Mouse (Mus musculus) layer of hippocampus, adult 9-10 months (tissue): ENCODE results near the gene Tpx2.

ENCODE experiments used
- DNase-seq: peaks from one replicate; pipeline ENCODE4 v3.0.0; 2022; ENCODE audit warnings: low spot score

Gene Tpx2

DNA sequence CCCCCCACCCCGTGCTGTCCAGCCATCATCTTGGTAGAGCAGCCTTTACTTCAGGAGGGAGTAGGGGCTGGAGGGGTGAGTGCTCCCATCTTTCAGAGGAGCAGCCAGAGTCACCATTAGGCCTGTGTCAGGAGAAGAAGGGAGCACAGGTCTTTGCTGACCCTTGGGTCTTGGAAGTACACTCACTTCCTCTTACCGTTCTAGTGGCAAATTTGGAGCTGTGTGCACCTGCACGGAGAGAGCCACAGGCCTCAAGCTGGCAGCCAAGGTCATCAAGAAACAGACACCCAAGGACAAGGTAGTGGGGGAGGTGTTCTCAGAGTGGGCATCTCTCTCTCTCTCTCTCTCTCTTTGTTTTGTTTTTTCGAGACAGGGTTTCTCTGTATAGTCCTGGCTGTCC lies 67.7 kb downstream of the Tpx2 start:
- no peak for DNase-seq

DNA sequence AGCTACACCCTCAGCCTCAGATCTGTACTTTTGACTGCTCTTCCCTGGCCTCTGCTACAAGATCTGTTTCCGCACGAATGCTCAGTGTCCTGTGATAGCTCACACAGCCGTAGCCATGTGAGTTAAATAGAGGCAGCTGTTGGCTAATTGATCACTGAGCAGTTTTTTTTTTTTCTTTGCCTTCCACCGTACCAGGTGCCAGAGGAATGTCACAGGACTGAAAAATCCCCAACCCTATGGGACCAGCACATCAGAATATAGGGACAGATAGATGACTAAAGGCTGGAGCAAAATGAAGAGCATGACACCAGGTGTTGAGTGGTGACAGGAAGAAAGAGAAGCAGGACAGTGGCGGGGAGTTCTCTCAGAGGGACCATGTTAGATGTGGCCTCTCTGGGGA lies 68.3 kb downstream of the Tpx2 start:
- no peak for DNase-seq

DNA sequence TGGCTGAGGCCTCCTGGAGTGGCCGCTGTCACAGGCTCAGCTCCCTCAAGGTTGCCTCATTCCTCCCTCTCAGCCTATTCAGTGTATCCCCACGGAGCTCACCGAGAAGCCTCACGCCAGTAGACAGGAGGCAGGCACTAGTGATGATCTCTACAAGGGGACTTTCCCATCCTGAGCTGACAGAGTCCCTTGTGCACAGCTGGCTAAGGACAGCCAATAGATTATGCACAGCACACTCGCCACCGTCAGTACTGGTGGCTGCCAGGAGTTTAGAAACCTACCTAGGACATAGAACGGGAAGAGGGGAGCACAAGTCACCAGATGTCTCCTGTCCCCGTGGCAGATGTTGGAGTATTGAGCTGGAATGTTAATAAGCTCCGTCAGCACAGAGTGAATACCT lies 69.9 kb downstream of the Tpx2 start:
- no peak for DNase-seq

DNA sequence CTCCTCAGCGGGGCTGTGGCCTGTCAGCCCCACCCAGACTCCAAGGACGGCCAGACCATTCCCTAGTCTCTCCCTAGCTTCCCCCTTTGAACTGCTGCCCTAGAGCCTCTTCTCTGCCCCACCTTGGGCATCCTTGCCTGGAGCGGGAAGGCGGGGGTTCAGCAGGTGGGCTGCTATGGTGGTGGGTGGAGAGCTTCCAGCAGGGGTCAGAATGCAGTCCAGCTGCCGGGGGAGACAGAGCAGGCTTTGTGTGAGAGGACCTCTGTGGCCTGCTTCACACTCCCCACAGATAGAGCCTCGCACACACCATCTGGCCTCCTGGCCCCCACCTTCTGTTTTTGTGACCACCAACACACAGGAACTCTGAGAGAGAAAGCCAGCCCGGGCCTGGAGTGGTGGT lies 74.6 kb downstream of the Tpx2 start:
- no peak for DNase-seq

DNA sequence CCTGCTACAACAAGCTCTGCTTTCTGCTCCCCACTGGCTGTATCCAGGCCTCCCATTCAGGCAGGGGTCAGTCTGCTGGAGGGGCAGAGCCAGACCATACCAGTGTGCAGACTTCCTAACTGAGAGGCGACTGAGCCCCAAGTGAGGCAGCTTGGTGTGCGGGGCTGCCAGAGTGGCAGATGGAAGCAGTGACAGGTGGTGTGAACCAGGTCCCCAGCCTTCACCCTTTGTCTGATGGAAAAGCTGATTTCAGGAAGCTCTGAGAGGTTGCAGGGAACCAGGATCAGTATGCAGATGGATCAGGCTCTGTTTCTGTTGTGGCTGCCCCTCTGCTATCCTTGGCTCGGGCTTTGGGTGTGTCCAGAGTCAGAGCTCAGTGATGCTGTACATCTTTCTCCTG lies 75.9 kb downstream of the Tpx2 start:
- DNase-seq, result no peak

DNA sequence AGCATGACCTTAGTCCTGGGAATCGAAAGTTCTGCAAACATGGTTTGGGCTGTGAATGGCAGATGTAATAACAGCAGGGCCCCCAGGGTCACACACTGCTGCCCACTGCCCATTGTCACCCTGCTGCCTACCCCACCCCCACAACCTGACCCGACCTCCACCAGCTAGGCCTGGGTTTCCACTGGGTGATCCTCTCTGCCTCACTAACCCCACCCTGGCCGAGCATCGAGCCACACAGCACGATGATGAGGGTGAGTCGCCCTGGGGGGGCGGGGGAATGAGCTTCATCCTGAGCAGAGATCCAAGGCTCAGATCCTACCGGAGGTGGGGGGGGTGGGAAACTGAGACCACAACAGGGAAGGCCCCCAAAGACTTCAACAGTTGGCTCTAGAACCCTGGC lies 76.4 kb downstream of the Tpx2 start:
- no peak for DNase-seq

DNA sequence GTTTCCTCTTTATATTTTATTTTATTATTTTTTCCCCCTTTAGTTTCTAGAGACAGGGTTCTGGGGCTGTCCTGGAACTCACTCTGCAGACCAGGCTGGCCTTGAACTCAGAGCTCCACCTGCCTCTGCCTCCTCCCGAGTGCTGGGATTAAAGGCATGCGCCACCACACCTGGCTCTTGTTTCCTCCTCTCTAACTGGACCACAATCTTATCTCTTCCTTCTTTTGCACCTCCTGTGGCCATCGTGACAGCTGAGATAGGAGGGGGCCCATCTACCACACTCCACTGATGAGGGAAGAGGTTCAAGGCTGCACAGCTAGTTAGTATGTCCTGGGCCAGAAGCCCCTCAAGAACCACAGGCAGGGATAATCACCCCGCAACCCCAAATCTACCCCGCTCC lies 76.8 kb downstream of the Tpx2 start:
- no peak for DNase-seq

DNA sequence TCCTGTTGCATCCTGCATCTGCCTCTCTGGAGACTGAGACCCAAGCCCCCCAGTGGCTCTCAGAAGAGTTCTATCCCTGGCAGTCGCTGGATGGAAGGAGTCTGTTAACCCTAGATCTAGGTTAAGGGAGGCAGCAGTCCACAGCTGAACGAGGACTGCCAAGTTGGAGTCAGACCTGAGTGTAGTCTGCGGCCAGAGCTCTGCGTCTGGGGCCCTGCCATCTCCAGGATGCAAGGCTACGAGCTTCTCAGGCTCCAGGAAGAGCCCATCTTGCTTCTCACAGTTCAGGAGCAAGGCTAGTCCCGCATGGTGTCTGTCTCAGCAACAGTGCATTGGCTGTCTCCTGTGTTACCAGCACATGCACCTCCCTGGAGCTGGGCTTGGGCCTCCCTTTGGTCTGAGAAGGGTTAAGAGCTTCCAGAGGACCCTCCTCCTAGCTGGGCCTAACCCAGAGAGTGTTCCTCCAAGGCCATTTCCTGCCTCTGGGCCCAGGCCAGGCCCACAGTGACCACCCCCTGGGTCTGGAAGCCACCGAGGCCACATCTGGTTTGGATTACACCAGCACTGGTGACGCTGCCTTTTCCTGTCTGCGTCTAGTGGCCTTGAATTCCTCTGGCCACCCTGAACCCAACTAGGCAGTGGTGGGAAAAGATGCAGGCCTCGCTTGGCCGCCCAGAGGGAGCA lies 77.6 kb downstream of the Tpx2 start:
- DNase-seq, result no peak

DNA sequence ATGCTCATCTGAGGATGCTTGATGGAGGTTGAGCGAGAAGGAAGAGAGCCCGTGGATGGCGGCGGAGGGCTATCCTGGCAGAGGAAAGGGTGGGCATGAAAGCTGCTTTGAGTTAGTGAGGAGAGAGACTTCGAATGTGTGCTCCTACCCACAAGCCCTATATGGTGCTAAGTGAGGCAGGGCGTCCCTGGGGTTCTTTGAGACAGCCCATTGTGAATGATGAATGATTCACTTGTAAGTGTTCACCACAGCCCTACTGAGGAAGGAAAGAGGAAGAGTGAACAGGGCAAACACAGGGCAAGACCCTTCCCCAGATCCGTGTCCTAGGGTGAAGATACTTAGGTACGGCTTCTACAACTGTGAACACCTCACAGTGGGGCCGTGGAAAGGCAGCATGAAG lies 79.1 kb downstream of the Tpx2 start:
- DNase-seq, result no peak

DNA sequence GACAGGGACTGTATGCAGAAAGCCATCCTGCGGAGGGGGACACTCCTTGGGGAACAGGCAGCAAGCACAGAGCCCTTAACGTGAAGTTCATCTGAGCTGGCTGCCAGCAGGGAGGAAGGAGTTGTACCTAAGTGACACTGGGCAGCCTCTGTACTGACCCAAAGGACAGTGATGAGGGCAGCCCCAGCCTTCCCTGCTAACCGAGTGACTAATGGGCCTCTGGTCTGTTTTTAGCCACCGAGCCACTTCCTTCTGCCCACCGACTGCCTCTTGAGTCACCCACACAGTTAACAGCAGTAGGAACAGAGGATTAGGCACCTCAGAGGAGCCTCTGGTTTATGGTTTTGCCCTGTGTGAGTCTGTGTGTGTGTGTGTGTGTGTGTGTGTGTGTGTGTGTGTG lies 79.6 kb downstream of the Tpx2 start:
- no peak for DNase-seq

DNA sequence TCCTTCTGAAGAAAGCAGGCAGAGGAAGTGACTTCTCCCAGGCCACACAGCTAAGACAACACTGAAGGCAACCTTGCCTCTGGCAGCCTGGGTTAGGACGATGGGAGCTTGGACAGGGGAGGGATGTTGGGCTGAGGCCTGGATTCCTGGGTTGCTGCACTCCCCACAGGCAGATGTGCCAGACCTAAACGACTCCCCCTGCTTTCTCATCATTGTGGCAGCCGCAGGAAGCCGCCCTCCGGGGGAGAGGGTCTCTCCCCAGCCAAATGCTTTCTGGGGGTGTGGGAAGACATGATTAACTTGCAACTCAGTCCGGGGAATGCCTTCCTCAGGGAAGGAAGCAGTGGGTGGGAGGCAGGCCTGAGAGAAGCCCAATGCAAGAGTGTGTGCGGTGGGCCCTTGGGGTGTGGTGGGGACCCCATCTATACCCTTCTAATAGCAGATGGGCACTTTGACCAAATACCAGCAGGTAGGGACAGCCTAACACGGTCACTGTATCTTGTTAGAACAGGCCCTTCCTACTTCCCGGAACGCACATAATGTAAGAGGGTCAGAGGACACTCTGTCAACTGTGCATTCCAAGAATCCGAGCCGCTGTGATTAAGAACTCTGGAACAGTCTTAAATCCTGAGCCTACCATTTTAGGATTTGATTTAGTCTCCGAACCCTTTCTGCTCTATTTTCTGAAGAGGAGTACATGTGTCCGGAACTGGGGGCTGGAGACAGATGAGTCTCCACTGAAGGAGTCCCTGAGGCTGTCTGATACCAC lies 80.6 kb downstream of the Tpx2 start:
- no peak for DNase-seq

DNA sequence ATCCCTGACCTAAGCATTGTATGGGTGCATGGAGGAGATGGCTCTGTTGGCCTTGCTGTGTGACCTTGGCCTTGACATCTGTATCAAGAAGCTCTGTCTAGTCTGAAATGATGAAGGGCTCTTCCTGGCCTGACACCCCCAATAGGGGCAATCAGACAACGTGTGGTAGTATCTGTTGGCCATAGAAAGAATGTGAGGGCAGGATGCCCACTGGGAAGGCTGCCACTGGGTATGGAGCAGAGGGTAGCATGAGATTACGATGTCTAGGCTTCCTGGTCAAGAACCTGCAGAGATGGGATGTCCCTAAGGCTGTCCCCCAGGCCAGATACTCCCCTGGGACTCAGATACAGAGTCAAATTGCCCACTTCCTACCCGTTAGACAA lies 81.2 kb downstream of the Tpx2 start:
- no peak for DNase-seq

DNA sequence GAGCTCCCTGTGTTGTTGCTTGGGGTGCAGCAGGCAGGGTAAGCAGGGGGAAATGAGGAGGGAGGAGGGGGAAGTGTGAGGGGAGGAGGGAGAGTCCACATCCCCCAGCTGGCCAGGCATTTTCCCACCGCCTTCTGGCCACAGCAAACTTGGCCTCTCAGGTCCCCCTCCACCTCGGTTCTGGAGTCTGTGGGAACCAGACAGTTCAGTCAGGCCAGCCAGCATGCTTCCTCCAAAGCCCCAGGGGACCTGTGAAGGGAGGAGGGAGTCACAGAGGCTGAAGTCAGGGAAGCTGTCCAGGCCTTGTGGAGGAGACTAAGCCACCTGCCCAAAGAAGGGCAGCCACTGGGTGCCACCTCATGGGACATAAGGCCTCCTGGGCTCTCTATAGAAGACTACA lies 82.5 kb downstream of the Tpx2 start:
- DNase-seq, result no peak

DNA sequence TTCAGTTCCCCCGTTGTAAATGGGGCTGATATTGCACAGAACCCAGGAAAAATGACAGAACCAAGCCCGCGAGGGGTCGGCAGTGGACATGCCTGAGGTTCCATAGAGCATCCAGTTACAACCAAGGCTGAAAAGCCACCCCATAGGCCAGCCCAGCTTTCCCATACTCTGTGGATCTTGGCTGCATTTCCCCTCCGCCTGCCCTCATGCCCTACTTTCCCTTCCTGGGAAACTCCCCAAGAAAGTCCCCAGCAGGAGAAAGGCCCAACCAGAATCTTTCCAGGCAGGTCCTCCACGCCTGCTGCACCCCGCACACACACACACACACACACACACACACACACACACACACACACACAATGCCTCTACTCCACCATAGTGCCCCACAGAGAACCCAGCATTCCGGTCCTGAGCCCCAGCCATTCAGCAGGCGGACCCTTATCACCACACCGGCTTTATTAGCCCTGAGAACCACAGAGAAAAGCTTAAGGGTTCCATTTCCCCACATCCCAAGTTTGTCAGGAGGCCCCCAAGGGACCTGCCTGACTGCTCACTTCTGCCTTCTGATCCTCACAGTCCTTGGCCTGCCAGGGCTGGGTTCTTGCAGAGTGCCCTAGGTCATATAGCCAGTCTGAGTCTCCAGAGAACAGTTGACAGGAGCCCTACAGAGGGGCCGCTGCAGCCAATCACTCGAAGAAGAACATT lies 83.8 kb downstream of the Tpx2 start:
- DNase-seq, result no peak

DNA sequence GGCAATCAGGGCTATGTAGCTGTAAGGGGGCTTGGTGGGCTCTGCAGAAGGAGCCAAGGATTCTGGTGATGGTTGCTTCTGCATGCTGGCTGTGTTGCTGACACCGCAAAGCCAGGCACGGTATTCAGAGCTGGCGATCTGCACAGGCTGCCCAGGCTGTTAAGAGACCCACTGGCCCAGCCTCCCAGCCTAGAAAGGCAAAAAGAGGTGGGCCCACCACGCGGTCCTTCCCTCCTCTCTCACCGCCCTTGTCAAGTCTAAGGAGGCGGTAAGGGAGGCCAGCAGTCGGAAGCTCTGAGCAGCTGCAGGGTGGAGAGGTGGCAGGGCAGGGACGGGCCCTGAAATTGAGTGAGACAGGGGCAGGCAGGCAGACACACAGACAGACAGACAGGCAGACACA lies 85.3 kb downstream of the Tpx2 start, which contains the start of gene Foxs1:
Foxs1 (minus strand) TSS at position 161 of the 400 bp plus-strand sequence.
- DNase-seq, result no peak

DNA sequence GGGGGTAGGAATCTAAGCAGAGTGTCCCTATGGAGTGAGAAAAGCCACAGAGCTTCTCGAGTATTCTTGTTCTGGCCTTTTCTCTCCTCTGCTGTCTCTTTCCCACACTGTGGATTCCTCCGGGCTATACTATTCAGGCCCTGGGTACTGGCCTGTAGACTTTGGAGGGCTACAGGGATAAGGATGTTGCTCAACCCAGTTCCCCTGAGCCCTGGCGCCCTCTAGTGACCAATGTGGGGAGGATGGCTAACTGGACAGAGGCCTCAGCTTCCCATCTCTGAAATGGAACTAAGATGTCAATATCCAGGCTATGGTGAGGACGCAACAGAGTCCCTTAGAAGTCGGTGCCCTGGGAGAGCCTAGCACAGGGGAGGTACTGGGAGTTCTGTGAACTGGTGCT lies 85.8 kb downstream of the Tpx2 start:
- no peak for DNase-seq

DNA sequence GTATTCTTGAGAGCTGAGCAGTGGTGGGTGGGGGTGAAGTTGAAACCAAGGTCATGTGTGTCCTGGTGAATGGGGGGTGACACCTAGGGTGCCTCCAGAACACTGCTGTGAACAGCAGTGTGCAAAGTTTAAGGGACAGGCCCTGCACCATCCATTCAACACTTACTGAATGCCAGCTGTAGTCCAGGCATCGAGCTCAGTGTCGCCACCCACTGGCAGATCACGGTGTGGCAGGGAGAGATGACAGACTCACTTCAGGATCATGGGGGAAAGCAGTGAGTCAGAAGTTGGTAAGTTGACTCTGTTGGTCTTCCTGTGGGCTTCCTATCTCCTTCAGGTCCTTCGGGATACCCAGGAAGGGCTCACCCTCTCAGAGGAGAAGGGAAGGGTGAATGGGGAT lies 92.1 kb downstream of the Tpx2 start:
- peak; percentile 37 for DNase-seq

DNA sequence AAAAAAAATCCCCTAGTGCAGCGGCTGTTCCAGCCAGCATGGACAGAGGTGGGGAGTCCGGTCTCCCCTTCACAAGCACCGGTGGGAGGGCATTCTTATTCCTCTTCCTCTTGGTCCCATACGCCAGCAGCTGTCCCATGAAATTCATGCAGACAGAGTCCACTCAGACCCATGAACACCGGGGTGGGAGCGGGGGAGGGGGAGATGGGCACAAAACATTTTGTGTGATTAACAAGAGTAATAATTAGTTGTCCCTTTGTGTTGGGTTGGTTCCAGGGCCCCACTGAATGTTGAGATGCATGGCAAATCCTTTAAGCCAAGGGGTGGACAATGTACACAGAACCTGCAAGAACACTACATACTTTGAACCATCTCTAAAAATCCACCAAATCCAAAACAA lies 93.3 kb downstream of the Tpx2 start:
- no peak for DNase-seq

DNA sequence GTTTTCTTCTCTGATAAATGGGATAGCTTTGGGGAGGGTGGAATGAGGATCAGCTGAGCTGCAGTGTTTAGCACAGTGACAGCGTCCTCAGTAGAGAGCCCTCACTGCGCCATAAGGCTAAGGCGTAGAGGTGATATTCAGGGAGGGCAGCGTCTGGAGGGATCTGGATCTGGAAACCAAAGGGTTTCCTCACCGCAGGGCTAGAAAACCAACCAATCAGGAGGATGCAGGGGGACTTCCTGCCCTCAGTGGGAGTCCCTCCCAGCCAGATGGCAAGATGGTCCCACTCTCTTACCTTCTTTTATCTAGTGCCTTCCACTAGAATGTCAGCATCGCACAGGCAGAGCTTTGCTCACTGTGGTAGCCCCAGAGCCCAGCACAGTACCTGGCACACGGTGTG lies 94.0 kb downstream of the Tpx2 start:
- no peak for DNase-seq

DNA sequence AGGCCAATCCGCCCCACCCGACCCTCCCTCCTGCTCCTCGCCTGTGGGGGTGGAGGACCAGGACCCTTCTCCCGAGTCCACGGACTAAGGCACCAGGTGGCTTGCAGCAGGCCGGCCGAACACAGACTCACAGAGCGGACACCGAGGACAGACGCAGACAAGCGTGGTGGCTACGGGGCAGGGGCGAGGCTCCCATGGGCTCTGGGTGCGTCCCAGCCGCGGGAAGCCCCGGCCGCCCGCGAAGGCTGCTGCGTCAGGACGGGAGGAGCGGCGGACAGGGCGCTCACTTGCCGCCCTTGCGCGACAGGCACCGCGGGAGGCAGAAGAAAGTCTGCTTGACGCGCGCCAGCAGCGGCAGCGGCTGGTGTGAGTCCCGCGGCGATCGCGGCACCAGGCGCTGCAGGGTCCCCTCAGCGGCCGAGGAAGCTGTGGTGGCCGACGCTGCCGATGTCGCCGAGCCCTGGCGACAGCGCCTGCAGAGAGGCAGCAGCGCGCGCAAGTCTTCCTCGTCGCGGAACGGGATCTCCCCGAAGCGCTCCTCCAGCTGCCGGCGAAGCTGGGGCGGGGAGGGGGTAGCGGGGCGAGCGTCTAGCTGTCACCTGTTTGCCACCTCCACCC lies 95.2 kb downstream of the Tpx2 start:
- DNase-seq, result no peak

DNA sequence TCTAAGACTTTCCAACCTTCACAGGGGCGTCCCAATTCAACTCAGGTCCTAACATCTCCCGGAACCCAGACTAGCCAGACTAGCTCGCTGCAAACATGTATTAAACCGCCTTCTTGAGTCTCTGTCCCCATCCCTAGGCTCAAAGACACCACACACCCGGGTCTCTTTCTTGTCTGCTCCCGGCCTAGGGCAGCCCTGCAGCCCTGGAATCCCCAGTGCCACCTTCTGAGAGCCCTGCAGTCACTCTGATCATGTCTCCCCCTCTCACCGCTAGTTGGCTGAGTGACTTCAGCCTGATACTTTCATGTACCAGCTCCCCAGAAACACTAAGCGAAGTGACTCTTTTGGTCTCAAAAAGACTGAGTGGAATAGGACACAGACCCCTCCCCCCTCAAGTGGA lies 95.8 kb downstream of the Tpx2 start:
- no peak for DNase-seq

DNA sequence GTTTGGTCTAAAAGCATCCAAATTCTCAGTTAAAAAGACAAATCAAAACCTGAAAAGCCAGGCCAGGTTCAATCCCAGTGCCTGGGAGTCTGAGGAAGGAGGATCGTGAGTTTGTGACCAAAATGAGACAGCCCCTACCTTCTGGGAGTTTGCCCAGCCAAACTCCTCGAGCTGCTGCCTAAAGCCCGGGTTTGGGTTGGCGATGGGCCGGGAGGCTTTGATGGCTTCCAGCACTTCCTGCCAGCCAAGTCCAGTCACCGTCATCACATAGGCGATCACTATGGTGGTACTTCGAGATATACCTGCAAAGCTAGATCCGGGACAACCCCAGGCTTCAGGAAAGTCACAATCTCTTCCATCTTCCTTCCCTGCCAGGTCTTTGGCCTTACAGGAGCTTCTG lies 96.2 kb downstream of the Tpx2 start:
- no peak for DNase-seq
